Mouse (Mus musculus): ENCODE measurements around the gene Tbr1. TPM values are rescaled to one million over a fixed set of nuclear protein-coding genes. Genes with fewer than 3 reads are reported as not detected.
A peak's percentile ranks its signal among the peaks of the same experiment; 100 is the strongest.

Tbr1 gene
- polyA plus RNA-seq, 1 experiment from 2014 or later = not detected

DNA sequence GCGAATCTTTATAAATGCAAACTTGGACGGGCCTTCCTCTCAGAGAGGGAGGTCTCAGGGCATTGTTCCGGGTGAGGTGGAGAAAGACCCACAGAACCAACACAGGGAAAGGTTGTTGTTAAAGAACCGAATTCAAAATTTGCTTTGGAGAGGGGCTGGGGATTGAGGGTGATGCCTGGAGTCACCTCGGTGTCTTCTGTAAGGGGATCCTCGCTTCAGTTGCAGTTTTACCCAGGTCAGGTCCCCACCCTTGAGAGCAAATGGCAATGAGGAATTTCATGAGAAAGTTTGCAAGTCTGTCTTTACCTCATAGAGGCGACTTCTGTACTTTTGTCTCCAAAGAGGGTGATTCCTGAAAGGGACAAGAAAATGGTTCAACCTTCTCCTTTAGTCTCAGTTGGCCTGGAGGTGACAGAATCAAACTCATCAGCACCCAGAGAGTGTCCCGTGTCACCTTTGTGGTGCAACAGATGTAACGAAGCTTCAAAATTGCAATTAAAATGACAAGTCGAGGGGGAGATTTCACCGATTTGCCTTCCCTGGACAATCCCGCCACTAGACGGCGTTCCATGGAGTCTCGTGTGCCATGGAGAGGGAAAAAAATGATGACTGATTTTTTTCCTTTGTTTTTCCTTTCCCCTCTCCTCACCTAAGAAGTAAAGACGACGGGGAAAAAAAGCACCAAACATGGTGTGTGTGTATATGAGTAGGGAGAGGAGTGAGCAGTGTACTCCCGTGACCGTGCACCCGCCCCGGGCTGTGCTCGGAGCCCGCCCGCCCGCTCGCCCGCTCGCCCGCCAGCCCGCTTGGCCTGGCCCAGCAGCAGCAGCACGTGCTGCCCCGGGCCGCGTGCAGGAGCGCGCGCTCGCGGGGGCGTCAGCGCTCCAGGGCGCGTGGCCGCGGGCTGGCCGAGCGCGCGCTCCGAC, 12.1 kb downstream of the Tbr1 start:
- DNase-seq (no peak), ATAC-seq (peak; percentile 47)
- Histone ChIP-seq H3K4me3 (ENCODE audit: low read depth, low read length) (peak overlapping the region; percentile 39; the same call in 1 of the 2 replicates), H3K27ac (ENCODE audit: low read depth) (no peak overlapping the region), H3K9ac (replicated peaks) (no peak overlapping the region), H3K36me3 (replicated peaks; ENCODE audit: insufficient read depth, low read length) (no peaks in the 10 kb centered on the region), H3K4me2 (ENCODE audit: low read depth, low read length) (peak overlapping the region; percentile 65), H3K4me1 (ENCODE audit: insufficient read depth) (peaks cover 19% of the 10 kb centered on the region), H3K27me3 (ENCODE audit: insufficient read depth, low read length) (peaks cover 77% of the 10 kb centered on the region), H3K9me3 (ENCODE audit: low read length) (no peaks in the 10 kb centered on the region)
- WGBS (ENCODE audit: insufficient replicate concordance) = 3% methylated on average over 35 of the region's 50 CpGs
- no peak for TF ChIP-seq EP300 (IDR thresholded peaks at IDR 0.05; ENCODE audit: low read depth)
- TF ChIP-seq CTCF (IDR thresholded peaks at IDR 0.05; ENCODE audit: low read depth) = peak; percentile 48

GRCm38 (mm10) chr2:61815583-61816313, 13.0 kb downstream of the Tbr1 start:
- Histone ChIP-seq H3K9me3 (ENCODE audit: low read length) (no peaks in the 10 kb centered on the region), H3K4me1 (ENCODE audit: insufficient read depth) (peaks cover 19% of the 10 kb centered on the region), H3K27me3 (ENCODE audit: insufficient read depth, low read length) (peaks cover 73% of the 10 kb centered on the region), H3K36me3 (replicated peaks; ENCODE audit: insufficient read depth, low read length) (no peaks in the 10 kb centered on the region), H3K27ac (ENCODE audit: low read depth) (no peak overlapping the region), H3K4me2 (ENCODE audit: low read depth, low read length) (peak overlapping the region; percentile 65), H3K4me3 (ENCODE audit: low read depth, low read length) (peak overlapping the region; percentile 39; the same call in 1 of the 2 replicates), H3K9ac (replicated peaks) (no peak overlapping the region)
- peak; percentile 19 for DNase-seq
- ATAC-seq = peak; percentile 30; the same call in 1 of the 2 replicates
- TF ChIP-seq EP300 (IDR thresholded peaks at IDR 0.05; ENCODE audit: low read depth) (no peak), CTCF (IDR thresholded peaks at IDR 0.05; ENCODE audit: low read depth) (no peak)
- 23% methylated on average over 59 of the region's 66 CpGs for WGBS (ENCODE audit: insufficient replicate concordance)

DNA sequence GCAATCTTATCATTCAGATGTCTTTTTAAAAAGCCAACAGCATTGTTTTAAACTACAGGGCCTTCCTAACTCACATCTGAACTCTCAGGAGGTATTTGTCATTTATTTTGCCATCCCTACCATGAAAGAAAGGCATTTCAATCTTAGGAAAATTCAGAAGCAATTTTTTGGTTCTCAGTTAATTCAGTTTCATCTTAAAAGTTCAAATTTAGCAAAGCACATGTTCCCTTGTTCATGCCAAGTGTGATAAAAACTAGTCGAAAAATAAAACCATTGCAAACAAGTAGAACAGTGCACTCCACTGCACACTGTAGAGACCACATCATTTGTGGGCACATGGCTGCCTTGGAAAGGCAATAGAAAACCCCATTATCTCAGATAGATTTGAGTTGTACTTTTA, 15.5 kb downstream of the Tbr1 start:
- no peak overlapping the region for H3K4me3 ChIP-seq (ENCODE audit: low read depth, low read length)
- no peak for TF ChIP-seq CTCF (IDR thresholded peaks at IDR 0.05; ENCODE audit: low read depth)
- no peak for TF ChIP-seq EP300 (IDR thresholded peaks at IDR 0.05; ENCODE audit: low read depth)
- ATAC-seq = no peak

GRCm38 (mm10) chr2:61820203-61820602, 17.5 kb downstream of the Tbr1 start:
- TF ChIP-seq CTCF (IDR thresholded peaks at IDR 0.05; ENCODE audit: low read depth) = no peak
- no peak for TF ChIP-seq EP300 (IDR thresholded peaks at IDR 0.05; ENCODE audit: low read depth)
- H3K9me3 ChIP-seq (ENCODE audit: low read length) = no peaks in the 10 kb centered on the region
- H3K27me3 ChIP-seq (ENCODE audit: insufficient read depth, low read length) = peaks cover 29% of the 10 kb centered on the region
- H3K4me3 ChIP-seq (ENCODE audit: low read depth, low read length) = no peak overlapping the region
- H3K36me3 ChIP-seq (replicated peaks; ENCODE audit: insufficient read depth, low read length) = no peaks in the 10 kb centered on the region
- no peak overlapping the region for H3K27ac ChIP-seq (ENCODE audit: low read depth)
- ATAC-seq = no peak
- no peak overlapping the region for H3K9ac ChIP-seq (replicated peaks)
- no peak overlapping the region for H3K4me2 ChIP-seq (ENCODE audit: low read depth, low read length)
- DNase-seq = no peak
- H3K4me1 ChIP-seq (ENCODE audit: insufficient read depth) = peaks cover 5% of the 10 kb centered on the region
- WGBS (ENCODE audit: insufficient replicate concordance) = 36% methylated on average over 4 of the region's 4 CpGs

More for the DNA sequence above, 15.5 kb downstream of the Tbr1 start:
- WGBS (ENCODE audit: insufficient replicate concordance) = 48% methylated on average over 1 of the region's 1 CpGs
- H3K4me2 ChIP-seq (ENCODE audit: low read depth, low read length) = no peak overlapping the region
- no peak overlapping the region for H3K9ac ChIP-seq (replicated peaks)
- H3K9me3 ChIP-seq (ENCODE audit: low read length) = no peaks in the 10 kb centered on the region
- no peaks in the 10 kb centered on the region for H3K36me3 ChIP-seq (replicated peaks; ENCODE audit: insufficient read depth, low read length)
- no peak for DNase-seq
- H3K27me3 ChIP-seq (ENCODE audit: insufficient read depth, low read length) = peaks cover 48% of the 10 kb centered on the region
- H3K27ac ChIP-seq (ENCODE audit: low read depth) = no peak overlapping the region
- peaks cover 7% of the 10 kb centered on the region for H3K4me1 ChIP-seq (ENCODE audit: insufficient read depth)

- H3K36me3 ChIP-seq (replicated peaks; ENCODE audit: insufficient read depth, low read length) = no peaks in the 10 kb centered on the region
- peaks cover 8% of the 10 kb centered on the region; the same call in 1 of the 2 replicates for H3K27me3 ChIP-seq (ENCODE audit: insufficient read depth, low read length)
- H3K4me1 ChIP-seq (ENCODE audit: insufficient read depth) = no peaks in the 10 kb centered on the region
- H3K9me3 ChIP-seq (ENCODE audit: low read length) = no peaks in the 10 kb centered on the region
- H3K27ac ChIP-seq (ENCODE audit: low read depth) = no peak overlapping the region
- H3K4me2 ChIP-seq (ENCODE audit: low read depth, low read length) = no peak overlapping the region
- TF ChIP-seq EP300 (IDR thresholded peaks at IDR 0.05; ENCODE audit: low read depth) = no peak
- no peak for TF ChIP-seq CTCF (IDR thresholded peaks at IDR 0.05; ENCODE audit: low read depth)
- WGBS (ENCODE audit: insufficient replicate concordance) = 68% methylated on average over 1 of the region's 1 CpGs
- ATAC-seq = no peak
- H3K9ac ChIP-seq (replicated peaks) = no peak overlapping the region
- no peak overlapping the region for H3K4me3 ChIP-seq (ENCODE audit: low read depth, low read length)
- DNase-seq = no peak
These were observed 20.9 kb downstream of the Tbr1 start for GRCm38 (mm10) chr2:61823426-61824140.

All from liver, postnatal 0 days (tissue).